Mouse (Mus musculus) cerebellum, adult 9-10 months (tissue): Measurements from ENCODE around the gene Vmn1r93.
"Not testable (repeated sequence)": the region's sequence is repeated elsewhere in the genome, so short reads cannot be mapped to it uniquely, and the experiment has no call there.

Source experiments
- DNase-seq: peaks from one replicate; pipeline ENCODE4 v3.0.0; 2022

The Vmn1r93 gene

DNA sequence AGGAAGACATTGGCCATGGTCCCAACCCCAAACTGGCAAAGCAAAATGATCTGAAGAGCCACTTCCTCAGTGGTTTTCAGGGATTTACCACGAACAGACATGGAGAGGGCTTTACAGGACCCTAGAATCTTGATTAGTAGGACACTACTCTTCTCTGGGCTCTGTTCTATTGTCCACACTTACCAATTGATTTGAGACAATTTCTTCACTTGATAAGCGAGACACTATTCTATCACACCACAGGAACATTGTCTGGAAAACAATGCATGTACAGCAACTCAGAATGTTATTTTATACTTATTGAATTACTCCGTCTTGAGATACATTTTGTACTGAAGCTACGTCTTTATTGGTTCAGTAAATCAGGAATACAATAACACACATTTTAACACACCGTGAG lies at the start of gene Vmn1r93:
TSS of gene Vmn1r93 (minus strand) at position 101 of the 400 bp plus-strand sequence.
- DNase-seq, result not testable (repeated sequence)

DNA sequence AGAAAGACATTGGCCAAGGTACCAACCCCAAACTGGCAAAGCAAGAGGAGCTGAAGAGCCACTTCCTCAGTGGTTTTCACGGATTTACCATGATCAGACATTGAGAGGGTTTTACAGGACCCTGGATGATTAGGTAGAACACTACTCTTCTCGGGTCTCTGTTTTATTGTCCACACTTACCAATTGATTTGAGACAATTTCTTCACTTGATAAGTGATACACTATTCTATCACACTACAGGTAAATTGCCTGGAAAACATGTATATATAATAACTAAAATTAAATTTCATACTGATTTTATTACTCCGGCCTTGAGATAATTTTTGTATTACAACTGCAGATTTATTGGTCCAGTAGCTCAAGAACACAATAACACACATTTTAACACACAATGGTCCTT lies 29.4 kb upstream of the Vmn1r93 start, which contains the start of gene Vmn1r94:
TSS of gene Vmn1r94 (minus strand) at position 101 of the 400 bp plus-strand sequence.
- not testable (repeated sequence) for DNase-seq

DNA sequence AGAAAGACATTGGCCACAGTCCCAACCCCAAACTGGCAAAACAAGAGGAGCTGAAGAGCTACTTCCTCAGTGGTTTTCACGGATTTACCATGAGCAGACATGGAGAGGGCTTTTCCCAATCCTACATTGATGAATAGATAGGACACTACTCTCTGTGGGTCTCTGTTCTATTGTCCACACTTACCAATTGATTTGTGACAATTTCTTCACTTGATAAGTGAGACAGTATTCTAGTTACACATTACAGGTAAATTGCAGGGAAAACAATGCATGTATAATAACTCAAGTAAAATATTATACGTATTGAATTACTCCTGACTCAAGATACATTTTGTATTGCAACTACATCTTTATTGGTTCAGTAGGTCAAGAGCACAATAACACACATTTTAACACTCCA lies 16.4 kb downstream of the Vmn1r93 start, which contains the start of gene Gm16442:
TSS of gene Gm16442 (minus strand) at position 101 of the 400 bp plus-strand sequence.
- DNase-seq, result not testable (repeated sequence)

DNA sequence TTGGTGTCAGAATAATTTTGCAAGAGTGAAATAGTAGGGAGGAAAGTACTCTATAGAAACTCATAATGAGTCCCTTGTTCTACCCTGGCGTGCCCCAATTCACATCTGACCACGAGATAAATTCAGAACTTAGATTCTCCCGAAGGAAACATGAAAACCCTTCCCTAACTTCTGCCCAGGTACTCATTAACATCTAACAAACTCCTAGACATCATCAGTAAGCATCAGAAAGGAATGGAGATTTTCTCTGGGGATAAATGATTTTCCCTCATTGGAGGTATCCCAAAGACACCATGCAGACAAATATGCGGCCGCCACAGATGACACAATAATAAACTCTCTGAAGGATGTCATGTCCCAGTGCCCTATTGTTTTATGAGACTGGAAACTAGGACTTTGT lies 39.5 kb downstream of the Vmn1r93 start, which contains the start of gene Vmn1r91:
TSS of gene Vmn1r91 (plus strand) at position 301 of the 400 bp plus-strand sequence.
- not testable (repeated sequence) for DNase-seq
